Mouse (Mus musculus) layer of hippocampus, adult 2 months (tissue): ENCODE results near the gene Prr5. TPM values are rescaled to one million over a fixed set of nuclear protein-coding genes. Genes with fewer than 3 reads are reported as not detected.

Source experiments
- DNase-seq, 2 experiments: peaks; one replicate each; pipeline ENCODE4 v3.0.0; 2022; ENCODE audit warnings: low spot score in 2 of 2
- H3K27ac ChIP-seq: fragments of 200-600 bp; 2 replicates; pipeline ENCODE4 v1.8.1; 2022
- H3K4me3 ChIP-seq: fragments of 200-600 bp; 2 replicates; pipeline ENCODE4 v1.8.1; 2022; ENCODE audit warnings: mild to moderate bottlenecking
- CTCF ChIP-seq: fragments of 200-600 bp; conservative IDR thresholded peaks from 2 replicates; pipeline ENCODE4 v1.8.1; 2022; ENCODE audit warnings: antibody characterized with exemption, mild to moderate bottlenecking, moderate library complexity
- total RNA-seq, 2 experiments: library from RNA; stranded (reverse); gene quantifications; 2 replicates each; pipeline ENCODE4 v1.2.3; 2021

The Prr5 gene
- total RNA-seq, 2 experiments from 2014 or later, result 15.5 to 16.9 TPM

DNA sequence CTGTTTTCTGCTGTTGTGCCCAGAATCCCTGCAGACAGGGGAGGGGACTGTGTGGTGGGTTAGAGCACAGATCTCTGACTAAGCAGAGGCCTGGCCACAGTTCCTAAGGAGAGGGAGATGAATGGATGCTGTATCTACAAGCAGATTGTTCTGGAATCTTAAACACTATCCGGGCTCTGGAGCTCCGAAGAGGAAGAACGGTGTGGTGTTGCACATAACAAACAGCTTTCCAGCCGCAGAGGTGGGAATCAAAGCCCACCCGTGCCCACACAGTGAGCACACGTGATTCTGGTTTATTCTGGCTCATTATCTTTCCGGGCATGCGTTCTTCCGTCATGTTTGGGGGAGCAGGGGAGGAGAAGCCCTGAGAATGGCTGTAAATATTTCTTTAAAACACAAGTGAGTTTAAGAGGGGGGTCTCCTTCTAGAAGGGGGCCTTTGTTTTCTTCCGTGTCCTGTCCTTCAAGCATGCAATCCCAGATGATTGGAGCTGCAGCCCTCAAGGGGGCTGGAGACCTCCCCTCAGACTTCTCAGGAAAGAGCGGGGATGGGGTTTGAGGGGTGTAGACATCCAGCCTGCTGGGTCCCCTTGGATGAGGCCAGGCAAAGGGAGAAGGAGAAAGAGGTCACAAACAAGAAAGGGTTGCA is 67.0 kb downstream of the Prr5 start:
- Histone ChIP-seq H3K4me3 (no peak overlapping the region), H3K27ac (no peak overlapping the region)
- no peak for TF ChIP-seq CTCF
- no peak for DNase-seq

DNA sequence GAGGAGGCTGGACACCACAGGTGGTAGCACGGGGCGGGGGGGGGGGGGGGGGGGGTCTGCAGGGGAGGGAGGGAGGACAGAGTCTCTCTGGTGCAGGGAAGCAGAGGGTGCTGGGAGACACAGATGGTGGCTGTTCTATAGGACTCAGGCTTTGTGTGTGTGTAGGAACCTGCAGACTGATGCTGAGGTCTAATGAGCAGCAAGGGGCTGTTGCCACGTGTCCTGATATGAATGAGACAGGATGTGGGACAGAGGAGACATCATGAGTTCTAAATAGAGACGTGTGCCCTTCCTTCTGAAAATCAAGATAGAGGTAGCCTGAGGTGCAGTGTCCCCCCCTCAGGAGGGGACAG is 67.5 kb downstream of the Prr5 start:
- no peak for TF ChIP-seq CTCF
- Histone ChIP-seq H3K4me3 (no peak overlapping the region), H3K27ac (no peak overlapping the region)
- no peak for DNase-seq

DNA sequence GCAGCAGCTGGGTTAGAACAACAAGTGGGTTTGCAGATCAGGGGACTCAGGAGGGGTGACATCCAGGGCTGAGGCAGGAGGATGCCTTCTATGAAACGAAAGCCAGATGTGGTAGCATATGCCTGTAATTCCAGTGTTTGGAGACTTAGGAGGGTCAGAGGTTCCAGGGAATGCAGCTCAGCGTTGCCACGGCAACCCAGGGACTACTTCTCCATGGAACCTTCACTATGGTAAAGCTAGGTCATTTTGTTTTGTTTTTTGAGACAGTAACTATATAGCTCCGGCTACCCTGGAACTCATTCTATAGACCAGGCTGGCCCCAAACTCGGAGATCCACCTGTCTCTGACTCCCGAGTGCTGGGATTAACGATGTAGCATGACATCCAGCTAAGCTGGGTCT is 68.8 kb downstream of the Prr5 start:
- no peak for TF ChIP-seq CTCF
- DNase-seq, result no peak
- no peak overlapping the region for H3K27ac ChIP-seq

DNA sequence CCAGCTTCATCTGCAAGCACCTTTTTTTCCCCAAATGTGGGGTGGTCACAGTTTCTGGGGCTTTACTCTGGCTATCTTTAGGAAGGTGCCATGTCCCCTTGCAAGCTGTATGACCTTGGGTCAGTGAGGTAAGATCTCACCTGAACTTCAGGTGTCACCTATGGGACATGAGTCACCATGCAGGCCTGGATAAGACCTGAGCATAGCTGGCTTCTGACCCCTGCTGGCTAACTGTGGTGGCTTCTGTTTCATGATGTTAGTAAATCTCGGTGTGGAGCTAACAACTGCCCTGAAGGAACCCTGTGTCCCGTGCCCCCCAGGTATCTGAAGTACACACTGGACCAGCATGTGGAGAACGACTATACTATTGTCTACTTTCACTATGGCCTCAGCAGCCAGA is 72.2 kb downstream of the Prr5 start:
- TF ChIP-seq CTCF, result peak; percentile 20
- H3K4me3 ChIP-seq, result no peak overlapping the region
- no peak overlapping the region for H3K27ac ChIP-seq
- no peak for DNase-seq

More for the DNA sequence above, 68.8 kb downstream of the Prr5 start:
- no peak overlapping the region for H3K4me3 ChIP-seq

DNA sequence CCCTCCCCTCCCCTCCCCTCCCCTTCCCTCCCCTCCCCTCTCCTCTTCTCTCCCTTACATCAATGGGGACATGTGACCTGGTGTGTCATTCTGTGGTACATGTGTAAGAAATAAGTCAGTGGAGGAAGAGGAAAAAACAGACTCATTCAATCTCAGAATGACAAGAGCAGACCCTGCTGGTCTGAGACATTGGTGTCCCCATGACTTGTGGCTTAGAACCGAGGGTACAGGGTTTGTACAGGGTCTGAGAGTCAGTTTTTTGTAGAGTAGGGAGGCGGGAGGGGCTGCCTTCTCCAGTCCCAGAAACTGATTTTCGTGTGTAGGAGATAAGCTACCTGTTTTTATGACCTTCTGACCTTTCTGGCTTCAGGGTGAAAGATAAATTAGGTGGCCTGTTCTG is 73.9 kb downstream of the Prr5 start:
- H3K4me3 ChIP-seq, result no peak overlapping the region
- no peak overlapping the region for H3K27ac ChIP-seq
- TF ChIP-seq CTCF, result no peak
- no peak for DNase-seq

DNA sequence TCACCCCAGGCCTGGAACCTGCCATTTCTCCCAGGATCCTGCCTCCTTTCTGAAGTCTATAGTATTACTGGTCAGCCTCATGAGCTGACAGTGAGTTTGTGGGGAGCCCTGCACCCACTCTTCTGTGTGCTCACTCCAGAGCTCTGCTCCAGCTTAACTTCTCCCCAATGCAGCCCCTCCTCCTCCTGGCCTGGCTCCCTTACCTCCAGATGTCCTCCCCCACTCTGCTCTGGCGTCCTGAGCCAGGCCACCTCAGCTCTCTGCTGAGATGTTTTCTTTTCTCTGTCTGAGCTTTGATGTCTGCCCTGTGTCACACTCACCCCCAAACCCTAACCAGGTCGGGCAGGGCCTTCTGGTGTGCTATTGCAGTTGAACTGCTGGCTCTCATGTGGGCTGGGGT is 74.9 kb downstream of the Prr5 start:
- H3K27ac ChIP-seq, result no peak overlapping the region
- no peak for DNase-seq
- TF ChIP-seq CTCF, result no peak
- no peak overlapping the region for H3K4me3 ChIP-seq

DNA sequence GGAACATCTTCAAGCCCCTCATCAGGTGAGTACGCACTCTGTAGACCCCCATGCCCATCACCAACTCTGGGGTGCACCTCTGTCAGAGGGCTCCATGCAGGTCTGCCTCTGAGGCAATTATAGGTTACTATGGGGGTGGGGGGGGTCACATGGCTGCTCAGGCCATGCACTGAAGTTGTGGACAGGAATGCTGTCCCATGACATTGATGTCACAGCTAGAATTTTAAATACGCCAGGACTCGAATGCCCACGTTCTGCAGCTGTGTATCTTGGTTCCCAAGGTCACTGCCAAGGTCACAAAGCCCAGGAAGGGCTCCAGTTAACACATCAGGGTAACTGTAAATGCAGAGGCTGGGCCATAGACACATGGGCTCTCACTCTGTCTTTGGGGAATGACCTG is 76.4 kb downstream of the Prr5 start:
- DNase-seq, result no peak
- H3K27ac ChIP-seq, result no peak overlapping the region
- no peak for TF ChIP-seq CTCF

More for the DNA sequence above, 76.4 kb downstream of the Prr5 start:
- H3K4me3 ChIP-seq, result no peak overlapping the region

Other genes with a start within 250 kb of the Prr5 start
- gene Shisal1, start 222.5 kb upstream of the Prr5 start, total RNA-seq, result 10 to 100 TPM; 61.4 to 63.9 TPM
- gene Rtl6, start 111.8 kb upstream of the Prr5 start, total RNA-seq, result 10 to 100 TPM; 55.2 to 56.7 TPM
- under 1 TPM in 1 of 2 experiments, not detected in 1; 0.64 TPM for gene Arhgap8, start 50.4 kb downstream of the Prr5 start, total RNA-seq
- gene Phf21b, start 186.4 kb downstream of the Prr5 start, total RNA-seq, result 10 to 100 TPM in 1 of 2 experiments, 1 to 10 TPM in 1; 8.8 to 11.9 TPM